Mouse (Mus musculus): ENCODE measurements at regions not wholly inside any gene's neighbourhood (a gene's known extent, or its start where the extent isn't known, plus 50 kb on each side); places are given as distances from the start of the nearest gene placed in this dataset.

DNA sequence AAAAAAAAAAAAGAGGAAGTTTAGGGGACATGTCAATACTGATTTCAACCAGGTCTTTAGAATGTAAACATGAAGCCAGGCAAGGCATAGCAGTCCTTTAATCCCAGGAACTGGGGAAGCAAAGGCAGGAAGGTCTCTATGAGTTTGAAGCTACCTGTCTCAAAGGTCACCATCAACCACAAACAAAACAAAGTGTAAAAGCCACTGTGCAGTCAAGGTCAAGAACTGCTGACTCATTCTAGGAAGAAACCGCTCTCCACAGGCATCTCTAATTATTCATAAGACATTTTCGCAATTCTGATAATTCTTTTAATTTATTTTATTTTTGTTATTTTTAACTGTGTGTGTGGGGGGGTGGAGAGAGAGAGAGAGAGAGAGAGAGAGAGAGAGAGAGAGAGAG is 364.0 kb downstream of the Cntnap4 start:
- no peak for ATAC-seq (ENCODE audit: insufficient number of reproducible peaks, low FRiP score, low TSS enrichment)

DNA sequence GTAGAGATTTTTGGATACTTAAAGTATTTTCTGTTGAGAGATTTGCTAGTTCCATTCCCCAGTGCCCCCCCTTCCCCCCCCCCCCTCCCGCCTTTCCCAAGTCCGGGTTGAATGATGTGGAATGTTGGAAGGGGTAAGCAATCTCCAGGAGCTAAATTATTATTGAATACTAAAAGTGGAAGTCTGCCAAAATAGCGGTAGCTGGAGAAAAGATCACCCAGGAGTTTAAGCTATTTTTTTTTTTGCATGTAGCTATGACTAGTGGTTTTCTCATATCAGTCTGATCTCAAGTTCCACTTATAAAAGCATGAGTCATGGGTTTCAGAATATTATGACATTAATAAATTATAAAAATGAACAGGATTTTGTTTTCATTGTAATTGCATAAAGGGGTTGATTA is 365.6 kb downstream of the Cntnap4 start:
- no peak for ATAC-seq (ENCODE audit: insufficient number of reproducible peaks, low FRiP score, low TSS enrichment)

GRCm38 (mm10) chr8:112935897-112936719 is 366.3 kb downstream of the Cntnap4 start:
- ATAC-seq (ENCODE audit: insufficient number of reproducible peaks, low FRiP score, low TSS enrichment): peak; percentile 36; the same call in 1 of the 2 replicates

DNA sequence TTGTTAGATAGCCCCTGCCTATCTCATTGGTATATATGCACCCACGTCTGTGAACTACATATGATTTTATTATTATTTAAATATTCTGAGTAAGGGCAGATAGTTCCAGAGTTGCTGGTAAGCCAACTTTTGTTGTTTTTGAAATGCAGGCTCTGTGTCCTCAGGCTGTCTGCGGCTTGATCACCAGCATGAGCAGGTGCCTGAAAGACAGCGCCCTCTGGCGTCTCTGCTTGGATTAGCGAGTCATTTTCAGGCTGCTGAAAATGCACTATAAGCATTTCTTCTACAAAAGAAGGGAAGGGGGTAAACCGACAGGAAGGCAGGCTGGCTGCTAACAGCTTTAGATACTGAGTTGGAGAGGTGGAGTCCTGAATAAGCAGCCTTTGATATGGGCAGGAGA is 402.6 kb downstream of the Cntnap4 start:
- peak; percentile 45 for ATAC-seq (ENCODE audit: insufficient number of reproducible peaks, low FRiP score, low TSS enrichment)

GRCm38 (mm10) chr8:112975734-112976133 is 405.9 kb downstream of the Cntnap4 start:
- no peak for ATAC-seq (ENCODE audit: insufficient number of reproducible peaks, low FRiP score, low TSS enrichment)

- no peak for ATAC-seq (ENCODE audit: insufficient number of reproducible peaks, low FRiP score, low TSS enrichment)
Observed at GRCm38 (mm10) chr8:112976312-112976711, 406.5 kb downstream of the Cntnap4 start.

DNA sequence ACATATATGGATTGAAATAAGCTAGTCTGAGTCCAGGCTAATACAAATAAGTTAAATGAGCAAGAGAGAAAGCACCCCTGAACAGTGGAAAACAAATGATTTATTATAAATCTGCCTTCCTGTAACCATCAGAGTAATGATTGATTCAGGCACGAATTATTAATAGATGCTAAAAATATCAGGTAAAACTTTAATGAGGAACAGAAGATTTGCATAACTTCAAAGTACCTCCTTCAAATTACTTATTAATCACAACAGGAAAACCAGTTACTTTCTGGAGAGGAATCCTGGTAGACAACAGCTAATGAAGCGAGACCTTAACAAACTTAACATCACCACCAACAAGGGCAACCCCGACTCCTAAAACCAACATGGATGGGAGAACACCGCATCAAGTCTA is 423.9 kb downstream of the Cntnap4 start:
- ATAC-seq (ENCODE audit: insufficient number of reproducible peaks, low FRiP score, low TSS enrichment): no peak

GRCm38 (mm10) chr8:113007356-113007755 is 437.5 kb downstream of the Cntnap4 start:
- no peak for ATAC-seq (ENCODE audit: insufficient number of reproducible peaks, low FRiP score, low TSS enrichment)

- ATAC-seq (ENCODE audit: insufficient number of reproducible peaks, low FRiP score, low TSS enrichment): no peak
Observed at GRCm38 (mm10) chr8:113028880-113029279, 459.0 kb downstream of the Cntnap4 start.

- no peak for ATAC-seq (ENCODE audit: insufficient number of reproducible peaks, low FRiP score, low TSS enrichment)
Observed at GRCm38 (mm10) chr8:113051770-113052473, 482.1 kb downstream of the Cntnap4 start.

GRCm38 (mm10) chr8:113065246-113066169 is 495.7 kb downstream of the Cntnap4 start:
- ATAC-seq (ENCODE audit: insufficient number of reproducible peaks, low FRiP score, low TSS enrichment): peak; percentile 70; the same call in 1 of the 2 replicates

DNA sequence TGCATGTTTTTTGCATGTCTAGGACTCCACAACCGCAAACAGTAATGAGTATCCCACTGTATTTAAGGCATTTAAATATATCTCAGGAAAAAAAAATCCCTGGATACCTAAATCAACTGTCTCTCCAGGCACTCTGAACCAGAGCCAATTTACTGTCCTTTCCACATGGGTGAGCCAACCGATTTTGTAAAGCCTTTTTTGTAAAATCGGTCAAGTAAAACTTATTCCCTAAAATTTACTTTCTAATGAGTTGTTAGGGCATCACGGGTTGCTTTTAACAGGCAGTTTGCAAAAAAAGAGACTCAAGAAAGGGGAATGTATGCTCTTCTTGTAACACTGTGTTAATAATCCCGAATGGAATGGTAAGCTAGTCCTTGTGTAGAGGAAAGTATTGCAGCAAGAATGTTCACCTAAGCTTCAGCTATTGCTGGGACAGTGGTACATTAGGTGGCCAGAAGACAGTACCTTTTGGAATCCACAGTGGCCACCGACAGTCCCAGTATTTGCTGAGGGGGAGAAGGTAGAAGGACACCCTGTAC is 496.4 kb downstream of the Cntnap4 start:
- no peak for ATAC-seq (ENCODE audit: insufficient number of reproducible peaks, low FRiP score, low TSS enrichment)

DNA sequence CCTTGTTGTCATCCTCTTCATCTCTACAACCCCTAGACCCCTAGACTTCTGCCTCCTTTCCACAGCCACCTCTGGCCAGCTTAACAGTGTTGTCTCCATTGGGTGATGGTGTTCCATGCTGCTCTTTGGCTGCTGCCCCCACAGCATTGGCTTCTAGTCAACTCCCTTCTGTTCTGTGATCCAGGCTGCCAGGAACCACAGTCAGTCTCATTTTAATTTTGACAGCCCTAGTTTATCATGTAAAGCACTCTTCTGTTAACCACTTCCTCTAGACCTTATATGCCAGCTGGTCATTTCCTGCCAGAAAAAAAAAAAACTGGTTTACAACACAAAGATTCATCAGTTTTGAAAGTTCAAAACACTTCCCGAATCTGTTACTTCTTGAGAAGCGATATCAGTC is 514.1 kb downstream of the Cntnap4 start:
- no peak for ATAC-seq (ENCODE audit: insufficient number of reproducible peaks, low FRiP score, low TSS enrichment)

- no peak for ATAC-seq (ENCODE audit: insufficient number of reproducible peaks, low FRiP score, low TSS enrichment)
Observed at GRCm38 (mm10) chr8:113087586-113087985, 517.7 kb downstream of the Cntnap4 start.

DNA sequence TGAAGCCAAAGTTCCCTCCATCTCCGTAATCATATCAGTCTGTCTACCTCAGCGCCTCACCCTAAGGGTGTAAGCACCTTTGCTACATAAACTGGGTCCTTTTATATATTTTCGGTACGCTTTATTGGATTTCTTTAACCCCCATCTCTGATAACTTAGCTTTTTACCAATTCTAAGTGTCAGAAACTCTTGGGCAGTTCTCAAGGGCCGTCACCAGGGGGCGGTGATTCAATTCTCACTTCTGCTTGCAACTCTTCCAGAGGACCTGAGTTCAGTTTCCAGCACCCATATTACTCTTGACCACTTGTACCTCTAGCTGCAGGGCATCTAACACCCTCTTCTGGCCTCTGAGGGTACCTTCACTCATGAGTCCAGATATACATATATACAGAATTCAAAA is 523.7 kb upstream of the Mon1b start:
- no peak for ATAC-seq (ENCODE audit: insufficient number of reproducible peaks, low FRiP score, low TSS enrichment)

DNA sequence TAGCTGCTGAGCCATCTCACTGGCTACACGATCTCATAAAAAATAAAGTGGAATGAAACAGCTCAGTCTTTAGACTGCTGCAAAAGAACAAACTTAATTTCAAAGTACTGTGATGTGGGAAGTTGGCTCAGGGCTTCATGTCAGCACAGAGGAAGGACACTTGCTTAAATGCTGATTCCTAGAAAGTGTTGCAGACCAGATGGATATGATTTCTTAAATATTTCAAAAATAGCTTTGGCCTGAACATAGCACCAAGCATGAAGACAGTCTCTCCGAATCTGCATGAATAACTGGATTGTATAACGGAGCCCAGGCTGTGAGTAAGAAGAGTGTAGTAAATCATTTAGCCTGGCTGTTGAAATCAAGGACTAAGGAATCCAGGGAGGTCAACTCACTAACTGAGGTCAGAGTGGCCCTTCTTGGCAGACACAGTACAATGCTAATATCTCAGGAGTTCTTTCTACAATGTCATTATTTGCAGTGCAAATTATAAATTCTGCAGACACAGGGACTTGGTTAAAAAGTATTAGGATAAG is 521.2 kb upstream of the Mon1b start:
- ATAC-seq (ENCODE audit: insufficient number of reproducible peaks, low FRiP score, low TSS enrichment): no peak

GRCm38 (mm10) chr8:113117241-113117640 is 518.1 kb upstream of the Mon1b start:
- ATAC-seq (ENCODE audit: insufficient number of reproducible peaks, low FRiP score, low TSS enrichment): no peak

- no peak for ATAC-seq (ENCODE audit: insufficient number of reproducible peaks, low FRiP score, low TSS enrichment)
Observed at GRCm38 (mm10) chr8:113125586-113125985, 509.8 kb upstream of the Mon1b start.

- no peak for ATAC-seq (ENCODE audit: insufficient number of reproducible peaks, low FRiP score, low TSS enrichment)
Observed at GRCm38 (mm10) chr8:113137361-113137760, 498.0 kb upstream of the Mon1b start.

- no peak for ATAC-seq (ENCODE audit: insufficient number of reproducible peaks, low FRiP score, low TSS enrichment)
Observed at GRCm38 (mm10) chr8:113140021-113140420, 495.4 kb upstream of the Mon1b start.

Measured in cerebellum, adult (tissue).